Mouse (Mus musculus) embryonic facial prominence, embryonic 12.5 days (tissue): ENCODE results near the gene Apoe. TPM values are rescaled to one million over a fixed set of nuclear protein-coding genes. Genes with fewer than 3 reads are reported as not detected.

Experiments used
- ATAC-seq: fragments of 200-750 bp; cut with Nextera tagmentation; 2 replicates; pipeline ENCODE4 v1.8.0; 2017; ENCODE audit not compliant: insufficient number of reproducible peaks, insufficient read depth, low FRiP score, low TSS enrichment
- H3K27ac ChIP-seq: fragments of 300-500 bp; sonication (generic); 2 replicates; pipeline ENCODE4 v1.5.1; 2016; ENCODE audit warnings: mild to moderate bottlenecking
- H3K27me3 ChIP-seq: fragments of 300-500 bp; sonication (generic); 2 replicates; pipeline ENCODE4 v1.6.1; 2016; ENCODE audit warnings: mild to moderate bottlenecking, moderate library complexity
- H3K36me3 ChIP-seq: fragments of 300-500 bp; sonication (generic); 2 replicates; pipeline ENCODE4 v1.6.1; 2016; ENCODE audit warnings: mild to moderate bottlenecking
- H3K4me1 ChIP-seq: fragments of 300-500 bp; sonication (generic); 2 replicates; pipeline ENCODE4 v1.6.1; 2016
- H3K4me2 ChIP-seq: fragments of 300-500 bp; sonication (generic); replicated peaks from 2 replicates; pipeline ENCODE4 v1.6.1; 2016; ENCODE audit warnings: mild to moderate bottlenecking, moderate library complexity
- H3K4me3 ChIP-seq: fragments of 300-500 bp; sonication (generic); 2 replicates; pipeline ENCODE4 v1.5.1; 2016; ENCODE audit warnings: mild to moderate bottlenecking
- H3K9ac ChIP-seq: fragments of 300-500 bp; sonication (generic); 2 replicates; pipeline ENCODE4 v1.6.1; 2016; ENCODE audit warnings: mild to moderate bottlenecking, moderate library complexity
- H3K9me3 ChIP-seq: fragments of 300-500 bp; sonication (generic); 2 replicates; pipeline ENCODE4 v1.6.1; 2016; ENCODE audit warnings: mild to moderate bottlenecking, moderate library complexity
- WGBS: fragments of 180-500 bp; shearing (Covaris S2); methylation state at CpG from one replicate; pipeline ENCODE4 v1.1.7; 2016; 5-methylcytosine and 5-hydroxymethylcytosine counted together
- polyA plus RNA-seq: library from polyadenylated mRNA; unstranded; fragments of >200 nt; fragmentation: Nextera tagmentation; extraction: Ambion mirVana; gene quantifications from 2 replicates; pipeline ENCODE4 v1.2.1, GENCODE M21; 2016

Apoe gene
- polyA plus RNA-seq, 1 experiment from 2014 or later = 220 TPM

GRCm38 (mm10) chr7:19697949-19698906 is 760 bp downstream of the Apoe start:
- Histone ChIP-seq H3K27me3 (no peaks in the 10 kb centered on the region), H3K9me3 (peaks cover 6% of the 10 kb centered on the region; the same call in 1 of the 2 replicates), H3K4me3 (peak overlapping the region; percentile 33), H3K4me2 (peak overlapping the region; percentile 66), H3K4me1 (peaks cover 19% of the 10 kb centered on the region), H3K9ac (peak overlapping the region; percentile 33), H3K27ac (peak overlapping the region; percentile 26; the same call in 1 of the 2 replicates), H3K36me3 (peaks cover 31% of the 10 kb centered on the region)
- WGBS = 2% methylated on average over 28 of the region's 28 CpGs
- no peak for ATAC-seq

- peaks cover 22% of the 10 kb centered on the region for H3K4me1 ChIP-seq
Measured at GRCm38 (mm10) chr7:19696336-19696873, 2.6 kb downstream of the Apoe start.

GRCm38 (mm10) chr7:19695881-19696280 is 3.1 kb downstream of the Apoe start:
- no peak for ATAC-seq
- peaks cover 22% of the 10 kb centered on the region for H3K4me1 ChIP-seq
- 83% methylated on average over 6 of the region's 6 CpGs for WGBS

More at GRCm38 (mm10) chr7:19696336-19696873, 2.6 kb downstream of the Apoe start:
- Histone ChIP-seq H3K4me2 (no peak overlapping the region), H3K4me3 (no peak overlapping the region), H3K9me3 (peaks cover 6% of the 10 kb centered on the region; the same call in 1 of the 2 replicates), H3K27me3 (no peaks in the 10 kb centered on the region), H3K9ac (no peak overlapping the region), H3K36me3 (peaks cover 13% of the 10 kb centered on the region), H3K27ac (no peak overlapping the region)
- ATAC-seq = no peak
- WGBS = 90% methylated on average over 34 of the region's 34 CpGs

GRCm38 (mm10) chr7:19695213-19695594 is 3.8 kb downstream of the Apoe start:
- H3K4me2 ChIP-seq = no peak overlapping the region
- H3K36me3 ChIP-seq = peaks cover 12% of the 10 kb centered on the region
- H3K27me3 ChIP-seq = no peaks in the 10 kb centered on the region
- 51% methylated on average over 8 of the region's 8 CpGs for WGBS
- no peak for ATAC-seq
- peaks cover 6% of the 10 kb centered on the region; the same call in 1 of the 2 replicates for H3K9me3 ChIP-seq
- H3K27ac ChIP-seq = no peak overlapping the region
- no peak overlapping the region for H3K9ac ChIP-seq
- H3K4me3 ChIP-seq = no peak overlapping the region
- H3K4me1 ChIP-seq = peaks cover 22% of the 10 kb centered on the region

More at GRCm38 (mm10) chr7:19695881-19696280, 3.1 kb downstream of the Apoe start:
- Histone ChIP-seq H3K27me3 (no peaks in the 10 kb centered on the region), H3K27ac (no peak overlapping the region), H3K4me2 (no peak overlapping the region), H3K4me3 (no peak overlapping the region), H3K9ac (no peak overlapping the region), H3K9me3 (peaks cover 6% of the 10 kb centered on the region; the same call in 1 of the 2 replicates), H3K36me3 (peaks cover 12% of the 10 kb centered on the region)

- H3K27me3 ChIP-seq = no peaks in the 10 kb centered on the region
- WGBS = 84% methylated on average over 10 of the region's 10 CpGs
- H3K4me1 ChIP-seq = peaks cover 21% of the 10 kb centered on the region
- H3K36me3 ChIP-seq = peaks cover 12% of the 10 kb centered on the region
- H3K27ac ChIP-seq = no peak overlapping the region
- no peak for ATAC-seq
- H3K4me3 ChIP-seq = no peak overlapping the region
- H3K9me3 ChIP-seq = peaks cover 6% of the 10 kb centered on the region; the same call in 1 of the 2 replicates
- no peak overlapping the region for H3K9ac ChIP-seq
- no peak overlapping the region for H3K4me2 ChIP-seq
Measured at GRCm38 (mm10) chr7:19694336-19695212, 4.4 kb downstream of the Apoe start.

GRCm38 (mm10) chr7:19693421-19693820 is 5.6 kb downstream of the Apoe start:
- peaks cover 11% of the 10 kb centered on the region for H3K4me1 ChIP-seq
- peaks cover 6% of the 10 kb centered on the region; the same call in 1 of the 2 replicates for H3K9me3 ChIP-seq
- no peak for ATAC-seq
- H3K27me3 ChIP-seq = no peaks in the 10 kb centered on the region
- H3K4me3 ChIP-seq = no peak overlapping the region
- 0 out of 2 replicates have a peak overlapping the region, but pooled peaks have one; percentile 19 for H3K9ac ChIP-seq
- peaks cover 12% of the 10 kb centered on the region for H3K36me3 ChIP-seq
- no peak overlapping the region for H3K4me2 ChIP-seq
- no peak overlapping the region for H3K27ac ChIP-seq
- WGBS = 32% methylated on average over 10 of the region's 10 CpGs

- H3K27ac ChIP-seq = no peak within 1 kb of the TSS
- H3K9me3 ChIP-seq = peaks cover 6% of the 10 kb centered on the region; the same call in 1 of the 2 replicates
- H3K4me1 ChIP-seq = peaks cover 5% of the 10 kb centered on the region; the same call in 1 of the 2 replicates
- peaks cover 12% of the 10 kb centered on the region for H3K36me3 ChIP-seq
- WGBS = 50% methylated on average over 28 of the region's 28 CpGs
- 0 out of 2 replicates have a peak within 1 kb of the TSS, but pooled peaks have one; percentile 19 for H3K9ac ChIP-seq
- ATAC-seq = no peak
- no peak within 1 kb of the TSS for H3K4me2 ChIP-seq
- H3K4me3 ChIP-seq = no peak within 1 kb of the TSS
- no peaks in the 10 kb centered on the region for H3K27me3 ChIP-seq
Measured at GRCm38 (mm10) chr7:19691873-19692865, 6.8 kb downstream of the Apoe start, which contains the start of gene Apoc1. Gene Apoc1 (minus strand): TSS chr7:19692660.

- no peak overlapping the region for H3K4me3 ChIP-seq
- peaks cover 10% of the 10 kb centered on the region; the same call in 1 of the 2 replicates for H3K4me1 ChIP-seq
- H3K27me3 ChIP-seq = no peaks in the 10 kb centered on the region
- H3K4me2 ChIP-seq = no peak overlapping the region
- WGBS = 79% methylated on average over 6 of the region's 6 CpGs
- H3K9me3 ChIP-seq = peaks cover 1% of the 10 kb centered on the region; the same call in 1 of the 2 replicates
- H3K36me3 ChIP-seq = peaks cover 7% of the 10 kb centered on the region
- no peak overlapping the region for H3K27ac ChIP-seq
- ATAC-seq = no peak
- H3K9ac ChIP-seq = no peak overlapping the region
Measured at GRCm38 (mm10) chr7:19691434-19691833, 7.6 kb downstream of the Apoe start.

- ATAC-seq = no peak
- WGBS = 85% methylated on average over 4 of the region's 4 CpGs
- Histone ChIP-seq H3K36me3 (0 out of 2 replicates have a peak, but pooled peaks cover under 1% of the 10 kb centered on the region), H3K27ac (no peak overlapping the region), H3K9ac (no peak overlapping the region), H3K4me3 (no peak overlapping the region), H3K9me3 (no peaks in the 10 kb centered on the region), H3K4me2 (no peak overlapping the region), H3K27me3 (no peaks in the 10 kb centered on the region), H3K4me1 (peaks cover 10% of the 10 kb centered on the region; the same call in 1 of the 2 replicates)
Measured at GRCm38 (mm10) chr7:19690845-19691244, 8.1 kb downstream of the Apoe start.

GRCm38 (mm10) chr7:19688611-19689010 is 10.4 kb downstream of the Apoe start:
- H3K9ac ChIP-seq = no peak overlapping the region
- no peaks in the 10 kb centered on the region for H3K27me3 ChIP-seq
- no peak overlapping the region for H3K4me2 ChIP-seq
- WGBS = 97% methylated on average over 2 of the region's 2 CpGs
- H3K36me3 ChIP-seq = no peaks in the 10 kb centered on the region
- H3K4me3 ChIP-seq = no peak overlapping the region
- H3K4me1 ChIP-seq = peaks cover 10% of the 10 kb centered on the region; the same call in 1 of the 2 replicates
- no peaks in the 10 kb centered on the region for H3K9me3 ChIP-seq
- no peak for ATAC-seq
- H3K27ac ChIP-seq = no peak overlapping the region
